35 mouse cellular contexts compared by ENCODE assay signal in genomic region chr13:73283534-73283933, GRCm38 (mm10). TPM values are rescaled to one million over a fixed set of nuclear protein-coding genes. Genes with fewer than 3 reads are reported as not detected.
"Had no signal": no experiment of that assay in that cellular context is flagged by ENCODE, and none has a peak within 500 bp of the region (broad histone marks: within the 10 kb centered on the region; RNA-seq: fewer than 3 reads in every experiment).

No protein-coding gene starts in this region.

- H3K9me3 ChIP-seq: heart, embryonic 13.5 days; hindbrain, embryonic 10.5 days; hindbrain, embryonic 12.5 days; intestine, embryonic 15.5 days; limb, embryonic 10.5 days; limb, embryonic 12.5 days; liver, embryonic 13.5 days; liver, embryonic 15.5 days had no signal

- H3K4me2 ChIP-seq: heart, embryonic 11.5 days; heart, embryonic 13.5 days; hindbrain, embryonic 12.5 days; hindbrain, embryonic 14.5 days; intestine, embryonic 15.5 days; limb, embryonic 12.5 days; liver, embryonic 11.5 days; liver, embryonic 13.5 days; liver, embryonic 15.5 days had no signal

- H3K36me3 ChIP-seq: heart, embryonic 13.5 days; hindbrain, embryonic 10.5 days; hindbrain, embryonic 12.5 days; intestine, embryonic 15.5 days; limb, embryonic 10.5 days; limb, embryonic 12.5 days; liver, embryonic 13.5 days; liver, embryonic 15.5 days had no signal

- H3K27ac ChIP-seq: gastrocnemius, adult 2 months; hindbrain, embryonic 10.5 days; hindbrain, embryonic 12.5 days; hindbrain, embryonic 14.5 days; intestine, embryonic 15.5 days; layer of hippocampus, adult 2 months; left cerebral cortex, adult 2 months; limb, embryonic 10.5 days; limb, embryonic 12.5 days; liver, embryonic 13.5 days; liver, embryonic 15.5 days had no signal

- H3K4me1 ChIP-seq: hindbrain, embryonic 10.5 days; hindbrain, embryonic 12.5 days; intestine, embryonic 15.5 days; limb, embryonic 12.5 days; liver, embryonic 13.5 days; liver, embryonic 15.5 days had no signal

- ATAC-seq: forebrain, embryonic 16.5 days; hindbrain, embryonic 16.5 days; inflammation-experienced regulatory T-cells, adult 6 months; intestine, embryonic 15.5 days; intestine, postnatal 0 days; liver, postnatal 0 days had no signal

- H3K4me3 ChIP-seq: gastrocnemius, adult 2 months; heart, embryonic 13.5 days; hindbrain, embryonic 10.5 days; hindbrain, embryonic 12.5 days; intestine, embryonic 15.5 days; layer of hippocampus, adult 2 months; left cerebral cortex, adult 2 months; limb, embryonic 10.5 days; limb, embryonic 12.5 days; liver, embryonic 13.5 days; liver, embryonic 15.5 days had no signal

- H3K9ac ChIP-seq: heart, embryonic 13.5 days; hindbrain, embryonic 12.5 days; hindbrain, embryonic 14.5 days; intestine, embryonic 15.5 days; limb, embryonic 12.5 days; liver, embryonic 13.5 days; liver, embryonic 15.5 days; liver, postnatal 0 days had no signal

- H3K27me3 ChIP-seq: heart, embryonic 13.5 days; intestine, embryonic 15.5 days; limb, embryonic 12.5 days; liver, embryonic 13.5 days had no signal

- DNase-seq: gastrocnemius, adult 2 months; gastrocnemius, postnatal 10 days; gastrocnemius, postnatal 25 days; heart, postnatal 10 days; kidney, adult 18-20 months; kidney, adult 8-10 months; kidney, postnatal 10 days; kidney, postnatal 25 days; kidney, postnatal 4 days; liver; liver, embryonic 13.5 days; liver, postnatal 0 days had no signal

RNA-seq across cellular contexts. Expression of gene Irx4, which starts 23.3 kb away (rescaled TPM):
- total RNA-seq: gastrocnemius, adult 2 months; gastrocnemius, postnatal 10 days; gastrocnemius, postnatal 25 days; gastrocnemius, postnatal 4 days; granulocyte monocyte progenitor cell, adult 5-6 weeks; layer of hippocampus, adult 2 months; layer of hippocampus, postnatal 10 days; layer of hippocampus, postnatal 25 days; left cerebral cortex, adult 2 months; left cerebral cortex, postnatal 14 days; left cerebral cortex, postnatal 36 days had no signal
- polyA plus RNA-seq: forebrain, embryonic 16.5 days; frontal cortex, adult 2 months; inflammation-experienced regulatory T-cells, adult 6 months; liver, embryonic 11.5 days; liver, embryonic 15.5 days; liver, postnatal 0 days had no signal
